Mouse (Mus musculus) frontal cortex, postnatal 25 days (tissue): ENCODE data around the gene Atp1a4.

Source experiments
- DNase-seq, 2 experiments: peaks; one replicate each; pipeline ENCODE4 v3.0.0; 2022; ENCODE audit warnings: low spot score in 2 of 2

The Atp1a4 gene

DNA sequence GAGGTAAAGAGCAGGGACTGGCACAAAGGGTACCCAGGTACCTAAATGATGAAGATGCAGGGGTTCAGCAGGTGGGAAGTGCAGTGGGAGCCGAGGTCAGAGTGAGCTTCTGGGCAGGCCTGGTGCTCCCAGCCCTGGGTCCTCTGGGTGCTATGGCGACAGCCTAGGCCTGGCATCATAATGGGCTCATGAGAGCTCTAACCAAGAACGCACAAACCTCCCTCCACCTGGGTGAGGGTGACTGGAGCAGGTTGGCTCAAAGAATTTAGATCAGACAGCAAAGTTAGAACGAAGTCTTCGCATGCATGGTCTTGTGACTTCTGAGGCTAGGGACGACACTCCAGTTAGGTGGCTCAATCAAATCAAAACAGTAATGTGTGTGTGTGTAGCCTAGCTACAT, at the start of gene Atp1a4:
TSS of gene Atp1a4 (minus strand) at position 101 of the 400 bp plus-strand sequence.
- no peak for DNase-seq

DNA sequence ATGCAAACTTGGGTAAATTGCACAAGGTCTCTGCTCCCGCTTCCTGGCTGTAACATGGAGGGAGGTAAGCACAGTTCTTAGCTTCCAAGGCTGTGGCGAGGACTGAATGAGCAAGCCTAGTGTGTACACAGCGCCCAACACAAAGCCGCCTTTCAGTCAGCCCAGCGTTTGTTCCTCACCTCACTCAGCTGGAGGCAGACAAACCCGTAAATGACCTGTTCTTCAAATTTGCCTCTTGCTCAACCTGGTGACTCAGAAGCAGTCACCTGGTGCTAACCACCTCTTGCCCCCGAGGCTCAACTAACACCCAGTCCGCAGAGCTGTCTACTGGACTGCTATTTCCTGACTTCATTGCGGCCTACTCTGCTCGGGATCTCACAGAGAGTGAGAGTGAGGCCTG, 49.7 kb upstream of the Atp1a4 start:
- DNase-seq, result no peak

DNA sequence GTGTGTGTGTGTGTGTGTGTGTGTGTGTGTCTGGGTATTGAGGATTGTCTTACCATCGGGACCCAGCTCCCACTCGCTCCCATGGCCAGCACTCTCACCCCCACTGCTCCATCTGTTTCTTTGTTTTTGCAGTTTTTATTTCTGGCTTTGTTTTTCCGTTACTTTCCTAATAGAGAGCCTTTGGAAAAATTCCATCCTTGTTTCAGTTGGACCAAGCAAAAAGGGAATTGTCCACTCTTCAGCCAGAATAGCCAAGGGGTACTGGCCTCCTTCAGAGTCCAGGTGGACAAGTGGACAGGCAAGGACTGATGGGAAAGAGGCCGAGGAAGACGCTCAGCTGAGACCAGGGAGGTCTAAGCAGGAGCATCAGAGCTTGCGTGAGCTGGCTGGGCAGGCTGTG, 48.7 kb upstream of the Atp1a4 start:
- DNase-seq, result no peak

DNA sequence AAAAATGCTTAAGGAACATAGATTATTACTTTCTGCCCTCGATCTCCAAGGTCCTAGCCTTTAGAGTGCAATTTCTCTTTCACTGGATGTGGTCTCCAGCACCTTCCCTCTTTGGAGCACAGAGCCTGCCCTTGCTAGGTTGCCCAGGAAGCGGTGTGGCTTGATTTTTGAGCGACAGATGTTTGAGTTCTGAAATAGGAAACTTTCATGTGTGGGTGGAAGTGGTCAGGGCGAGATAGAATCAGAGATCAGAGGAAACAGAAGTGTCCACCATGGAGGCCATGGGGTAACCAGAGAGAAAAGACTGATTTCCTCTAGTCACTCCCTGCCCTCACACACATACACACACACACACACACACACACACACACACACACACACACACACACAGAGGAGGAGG, 48.0 kb upstream of the Atp1a4 start:
- DNase-seq, result no peak

DNA sequence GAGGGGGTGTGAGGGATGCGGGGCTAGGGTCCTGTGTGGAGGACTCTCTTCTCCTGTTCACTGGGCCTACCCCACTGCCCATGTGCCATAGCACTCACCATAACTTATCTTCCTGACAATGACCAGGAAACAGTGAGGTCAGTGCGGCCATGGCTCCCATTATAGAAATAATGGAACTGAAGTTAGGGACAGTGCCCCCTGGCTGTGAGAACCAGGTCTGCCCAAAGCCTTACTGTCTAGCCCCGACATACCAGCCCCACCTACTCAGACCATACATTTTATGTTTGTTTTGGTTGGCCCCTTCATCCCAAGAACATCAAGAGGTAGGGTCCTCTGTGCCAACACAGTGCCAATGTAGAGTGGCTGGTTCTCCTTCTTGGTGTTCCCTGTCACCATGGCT, 47.4 kb upstream of the Atp1a4 start:
- DNase-seq, result no peak

DNA sequence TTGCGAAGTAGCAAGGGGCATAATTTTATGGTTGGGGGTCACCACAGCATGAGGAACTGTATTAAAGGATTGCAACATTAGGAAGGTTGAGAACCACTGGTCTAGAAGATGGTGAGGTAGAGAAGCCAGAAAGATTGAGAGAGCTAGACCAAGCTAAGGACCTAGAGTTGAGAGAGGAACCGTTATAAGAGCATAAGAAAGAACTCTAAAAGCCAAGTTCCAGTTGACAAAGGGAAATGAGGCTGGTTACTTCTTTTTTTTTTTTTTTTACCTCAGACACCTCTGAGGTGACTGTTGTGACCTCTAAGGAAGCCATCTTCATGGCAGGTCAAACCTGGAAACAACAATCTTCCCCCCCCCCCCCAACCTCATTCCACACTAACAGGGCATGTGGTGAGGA, 46.9 kb upstream of the Atp1a4 start:
- DNase-seq, result no peak

DNA sequence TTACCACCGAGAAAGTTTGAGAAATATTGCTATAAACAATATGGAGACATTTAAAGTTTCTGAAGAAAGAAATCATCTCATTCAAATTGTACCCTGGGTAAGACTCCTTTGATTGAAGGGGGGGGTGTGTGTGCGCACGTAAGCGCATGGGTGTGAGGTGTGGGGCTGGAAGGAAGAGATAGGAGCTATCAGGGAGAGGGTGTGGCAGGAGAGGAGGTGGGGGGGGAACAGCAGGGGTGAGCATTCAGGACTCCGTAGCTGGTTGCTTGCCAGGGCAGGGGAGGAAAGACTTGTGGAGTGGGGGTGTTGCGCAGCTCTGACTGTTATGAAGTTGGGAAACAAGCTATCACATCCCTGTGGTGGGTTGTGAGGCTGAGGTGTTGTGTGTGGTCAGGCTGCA, 46.2 kb upstream of the Atp1a4 start:
- no peak for DNase-seq

DNA sequence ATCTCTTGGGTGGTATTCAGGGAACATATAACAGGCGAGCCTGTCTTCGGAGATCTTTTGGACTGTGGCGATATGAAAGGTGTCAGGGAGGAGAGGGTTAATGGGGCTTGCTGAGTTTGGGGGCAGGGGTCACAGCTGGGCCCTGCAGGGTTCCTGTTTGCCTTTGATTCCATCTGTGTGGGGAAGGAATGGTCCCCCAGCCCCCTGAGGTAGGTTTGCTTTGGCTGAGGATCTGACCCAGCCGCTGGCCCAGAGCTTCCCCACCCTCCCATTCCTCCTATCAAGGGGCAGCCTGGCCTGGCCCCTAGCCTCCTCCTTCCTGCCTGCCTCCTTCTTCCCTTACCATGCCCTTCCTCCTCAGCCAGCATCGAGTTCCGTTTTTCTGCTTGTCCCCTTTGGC, 44.6 kb upstream of the Atp1a4 start:
- no peak for DNase-seq

DNA sequence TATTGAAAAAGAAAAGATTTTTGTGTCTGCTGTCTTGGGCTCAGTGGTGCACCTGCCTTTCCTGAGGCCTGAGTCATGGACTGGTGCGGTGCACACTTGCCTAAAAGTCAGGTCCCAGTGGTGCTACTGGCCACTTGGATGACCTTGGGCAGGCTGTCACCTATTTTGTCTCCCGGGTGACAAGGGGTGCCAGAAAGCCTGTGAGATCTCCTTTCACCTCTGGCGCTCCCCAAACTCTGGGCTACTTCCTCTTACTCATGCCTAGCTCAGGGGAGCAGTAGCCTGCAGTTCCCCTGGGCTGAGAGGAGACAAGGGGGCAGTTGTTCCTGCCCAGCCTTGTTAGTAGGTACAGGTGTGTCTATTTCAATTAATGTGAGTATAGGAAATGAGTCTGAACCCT, 44.1 kb upstream of the Atp1a4 start:
- DNase-seq, result no peak

DNA sequence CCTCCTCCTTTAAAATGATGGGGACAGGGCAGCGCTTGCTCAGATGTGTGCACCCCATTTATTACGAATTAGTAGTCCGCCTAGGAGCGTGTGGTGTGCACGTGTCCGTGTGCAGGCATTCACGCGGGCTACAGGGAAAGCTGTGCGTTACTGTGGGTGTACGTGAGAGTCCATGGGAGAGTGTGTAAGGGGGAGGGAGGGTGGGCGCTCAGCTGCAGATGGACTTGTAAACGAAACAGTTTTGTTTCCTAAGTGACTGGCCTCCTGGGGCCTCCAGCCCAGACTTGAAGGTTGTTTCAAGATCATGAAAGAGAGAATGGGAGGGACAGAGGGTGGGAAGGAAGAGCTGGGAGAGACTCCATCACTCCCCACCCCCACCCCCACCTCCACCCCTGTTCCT, 43.0 kb upstream of the Atp1a4 start:
- no peak for DNase-seq

DNA sequence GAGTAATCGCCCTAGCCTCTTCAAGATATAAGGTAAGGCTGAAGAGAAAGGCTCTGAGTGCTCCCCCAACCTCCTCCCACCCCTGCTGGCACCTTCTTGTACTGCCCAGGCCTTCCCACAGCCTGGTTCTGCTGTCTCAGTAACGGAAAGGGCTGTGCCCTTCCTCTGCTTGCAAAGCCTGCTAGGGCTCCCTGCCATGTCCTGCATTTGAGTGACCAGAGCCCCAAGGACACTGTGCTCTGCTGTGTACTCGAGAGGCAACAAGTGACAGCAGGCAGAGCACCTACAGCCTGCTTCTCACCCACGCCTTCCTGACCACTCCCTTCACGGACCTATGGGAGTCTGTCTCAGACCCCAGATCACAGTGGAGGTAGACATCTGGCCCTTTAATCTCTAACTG, 42.0 kb upstream of the Atp1a4 start:
- DNase-seq, result no peak

DNA sequence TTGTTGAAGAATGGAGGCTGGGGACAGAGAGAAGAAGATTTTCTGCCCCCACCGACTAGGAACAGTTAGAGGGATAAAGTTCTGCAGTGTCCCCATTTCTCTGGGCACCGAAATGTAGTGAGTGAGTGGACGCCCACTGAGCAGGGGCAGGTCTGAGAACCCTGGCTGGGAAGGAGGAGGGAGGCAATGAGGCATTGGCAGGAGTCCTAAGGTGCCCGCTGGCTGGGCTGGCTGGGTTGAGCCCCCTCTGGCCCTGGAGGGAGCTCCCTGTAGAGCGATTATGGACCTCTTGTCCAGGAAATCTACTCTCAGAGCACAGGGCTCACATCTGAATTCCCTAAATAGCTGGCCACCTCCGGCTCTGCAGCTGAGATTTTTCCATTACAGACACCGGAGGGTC, 41.3 kb upstream of the Atp1a4 start:
- no peak for DNase-seq

DNA sequence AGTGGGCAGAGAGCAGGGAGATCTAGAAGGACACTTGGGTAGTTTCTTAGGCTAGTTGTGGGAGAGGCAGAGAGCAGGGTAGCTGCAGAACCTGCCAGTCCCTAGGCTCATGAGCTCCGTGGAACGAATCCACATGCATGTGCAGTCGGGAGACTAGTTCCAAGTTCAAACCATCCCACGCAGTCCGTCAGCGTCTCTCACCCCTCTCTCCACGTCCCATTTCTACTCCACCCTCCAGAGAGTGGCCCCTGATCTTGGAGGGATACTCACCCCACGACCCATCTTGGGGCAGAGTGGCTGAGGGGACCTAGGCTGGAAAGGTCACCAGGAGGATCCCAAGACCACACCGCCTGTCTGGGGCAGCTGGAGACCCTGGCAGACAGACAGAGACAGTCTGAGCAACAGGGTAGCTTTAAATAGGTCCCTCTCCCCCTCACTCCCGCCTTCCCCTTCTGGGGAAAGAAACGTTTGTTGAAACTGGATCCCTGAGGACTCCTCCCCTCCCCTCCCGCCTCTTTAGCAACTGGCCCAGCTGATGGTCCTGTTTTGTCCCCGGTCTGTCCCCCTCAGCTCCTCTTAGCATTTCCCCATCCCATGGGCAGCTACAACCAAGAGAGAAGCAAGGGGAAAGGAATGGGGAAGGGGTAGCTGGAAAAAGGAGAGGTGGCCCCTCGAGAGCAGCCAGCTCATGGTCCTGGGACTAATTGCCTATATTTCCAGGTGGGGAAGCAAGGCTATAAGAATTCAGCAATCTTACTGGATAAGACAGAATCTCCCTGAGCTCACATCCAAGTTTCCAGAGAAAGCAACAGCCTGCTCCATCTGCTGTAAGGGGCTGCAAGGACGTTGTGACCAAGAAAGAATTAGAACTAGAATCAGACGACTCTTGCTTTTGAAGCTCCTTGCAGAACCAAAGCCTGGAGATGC, 39.7 kb upstream of the Atp1a4 start, which contains the start of gene Atp1a2:
TSS of gene Atp1a2 (minus strand) at position 454 of the 927 bp plus-strand sequence.
- peak in 1 of 2 experiments; percentile 57 for DNase-seq

DNA sequence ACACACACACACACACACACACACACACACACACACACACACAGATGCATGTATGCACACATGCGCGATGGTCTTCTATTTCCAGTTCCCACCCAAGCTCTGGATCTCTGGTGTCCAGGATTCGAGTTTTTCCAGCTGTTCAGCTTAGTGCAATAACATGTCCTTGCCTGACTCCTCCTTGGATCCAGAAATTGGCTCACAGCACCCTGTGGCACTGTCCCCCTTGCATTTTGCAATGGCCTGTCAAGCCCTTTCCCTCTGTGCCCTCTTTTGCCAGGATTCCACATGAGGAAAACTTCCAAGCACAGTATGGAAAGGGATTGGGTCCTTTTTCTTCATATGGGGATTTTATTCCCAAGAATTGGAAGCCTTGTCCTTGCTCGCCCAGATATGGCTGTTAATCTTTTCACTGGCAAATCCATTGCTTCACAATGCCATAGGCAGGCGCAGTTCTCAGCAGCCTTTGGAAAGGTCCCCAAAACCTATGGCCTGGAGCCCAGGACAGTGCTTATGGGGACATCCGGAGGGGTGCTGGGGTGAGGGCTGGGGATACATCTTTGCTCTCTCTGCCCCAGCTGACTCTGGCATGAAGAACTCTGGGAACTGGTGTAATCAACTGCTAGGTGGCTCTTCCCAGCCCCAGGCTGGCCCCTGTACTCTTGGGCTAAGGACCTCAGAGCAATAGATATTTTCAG, 38.7 kb upstream of the Atp1a4 start:
- DNase-seq, result no peak

DNA sequence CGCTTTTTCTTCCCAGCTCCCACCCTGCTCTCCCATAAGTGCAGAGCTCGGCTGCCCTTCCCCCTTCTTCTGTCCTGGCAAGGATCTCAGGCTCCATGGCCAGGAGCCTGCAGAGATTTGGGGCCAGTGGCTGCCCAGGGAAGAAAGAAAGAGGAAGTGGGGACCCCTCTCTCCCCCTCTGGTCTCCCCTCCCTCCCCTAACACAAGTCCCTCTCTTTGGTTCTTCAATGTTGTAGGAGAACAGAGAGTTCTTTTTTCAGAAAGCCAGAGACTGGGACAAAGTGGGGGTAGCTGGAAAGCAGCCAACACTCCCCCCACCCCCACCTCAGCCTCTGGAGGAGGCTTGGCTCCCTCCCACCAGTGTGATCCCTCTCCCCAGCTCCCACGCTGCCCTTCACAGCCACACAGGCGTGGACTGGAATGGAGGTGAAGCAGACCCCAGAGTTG, 37.6 kb upstream of the Atp1a4 start:
- no peak for DNase-seq

DNA sequence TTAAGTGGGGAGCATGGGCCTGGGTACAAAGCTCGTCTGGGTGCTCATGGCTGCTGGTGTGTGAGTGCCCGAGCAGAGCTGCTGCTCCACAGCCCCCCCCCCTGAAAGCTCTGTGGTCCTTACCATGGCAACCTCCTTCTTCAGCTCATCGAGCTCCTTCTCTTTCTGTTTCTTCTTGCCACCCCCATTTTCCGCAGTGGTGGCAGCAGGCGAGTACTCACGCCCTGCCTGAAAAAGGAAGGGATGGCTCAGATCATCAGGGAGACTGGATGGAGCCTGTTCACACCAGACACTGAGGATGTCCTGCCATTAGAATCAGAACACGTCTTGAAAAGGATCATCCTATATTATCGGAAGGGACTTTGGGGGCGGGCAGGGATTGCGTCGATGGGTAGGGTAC, 35.2 kb upstream of the Atp1a4 start:
- no peak for DNase-seq

DNA sequence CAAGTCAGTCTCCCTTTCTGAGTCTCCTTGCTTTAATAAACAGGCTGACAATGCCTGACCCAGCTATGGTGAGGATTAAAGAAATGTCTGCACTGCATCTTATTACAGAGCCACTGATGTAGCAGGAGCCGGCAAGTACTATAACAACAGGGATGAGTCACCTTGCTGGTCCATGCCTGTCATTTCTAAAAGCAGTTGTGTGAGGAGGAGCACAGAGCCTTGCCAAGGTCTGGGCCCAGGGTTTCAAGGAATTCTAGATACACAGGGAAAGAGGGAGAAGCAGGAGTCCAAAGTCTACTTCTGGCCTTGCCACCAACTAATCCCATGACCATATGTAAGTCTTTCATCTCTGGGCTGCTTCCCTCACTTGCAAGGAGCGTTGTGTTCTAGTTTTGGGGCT, 34.7 kb upstream of the Atp1a4 start:
- DNase-seq, result no peak

DNA sequence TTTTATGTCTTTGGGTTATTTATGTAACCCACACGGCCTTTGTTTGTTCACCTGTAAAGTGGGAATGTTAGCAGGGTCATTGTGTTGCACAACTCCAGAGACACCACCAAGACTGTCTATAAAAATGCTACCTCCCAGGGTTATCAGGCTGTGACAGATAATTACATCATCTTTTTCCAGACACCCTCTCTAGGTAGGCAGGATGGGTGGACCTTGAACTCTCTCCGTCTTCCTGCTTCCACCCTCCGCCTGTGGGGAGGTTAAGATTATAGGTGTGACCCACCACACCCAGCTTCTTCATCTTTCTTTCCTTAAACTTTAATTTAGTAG, 31.4 kb upstream of the Atp1a4 start:
- no peak for DNase-seq

DNA sequence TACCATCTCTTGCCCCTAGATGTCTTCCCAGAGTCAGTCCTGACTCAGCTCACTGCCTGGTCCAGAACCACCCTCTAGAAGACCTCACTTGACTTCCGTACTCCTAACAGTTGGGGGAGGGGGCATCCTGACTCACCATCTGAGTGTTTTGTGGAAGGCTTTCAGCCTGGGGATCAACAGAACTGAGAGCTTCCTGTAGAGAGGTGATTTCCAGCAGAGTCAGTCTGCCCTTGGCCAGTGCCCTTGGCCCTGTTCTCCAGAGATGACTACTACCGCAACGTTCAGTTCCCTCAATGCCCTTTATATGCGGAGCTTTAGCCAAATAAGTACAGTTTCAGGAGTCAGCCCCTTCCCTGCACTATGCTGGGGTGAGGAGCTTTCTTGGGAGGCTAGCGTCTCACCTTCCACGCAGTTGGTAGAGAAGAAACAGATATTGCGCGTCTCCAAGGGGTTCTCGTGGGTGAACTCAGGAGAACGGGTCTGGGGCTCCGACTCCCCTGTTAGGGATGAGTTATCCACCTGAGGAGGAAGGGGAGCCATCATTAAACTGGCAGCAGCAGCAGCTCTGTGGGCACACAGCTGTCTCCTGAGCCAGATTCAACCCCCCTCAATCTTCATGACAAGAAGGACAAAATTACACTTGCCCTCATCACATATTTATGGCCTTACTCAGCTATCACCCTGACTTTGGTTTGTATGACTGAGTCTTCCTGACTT, 30.8 kb upstream of the Atp1a4 start:
- DNase-seq, result no peak

DNA sequence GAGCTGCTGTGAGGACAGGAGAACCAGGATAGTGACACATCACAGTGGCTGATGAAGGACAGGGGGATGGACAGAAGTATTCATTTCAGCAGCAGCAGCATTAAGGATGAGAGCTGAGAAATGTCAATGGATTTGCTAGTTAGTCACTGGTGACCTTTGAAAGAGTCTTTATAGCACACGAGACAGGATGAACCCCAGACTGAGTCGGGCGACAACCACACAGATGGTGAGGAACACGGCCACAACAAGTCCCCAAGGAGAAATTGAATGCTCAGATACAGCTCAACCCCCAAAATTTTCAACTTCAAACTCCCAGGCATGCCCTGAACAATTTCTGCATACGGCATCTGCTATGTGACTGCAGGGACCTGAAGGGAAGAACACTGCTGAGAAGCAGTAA, 28.5 kb upstream of the Atp1a4 start:
- DNase-seq, result no peak

DNA sequence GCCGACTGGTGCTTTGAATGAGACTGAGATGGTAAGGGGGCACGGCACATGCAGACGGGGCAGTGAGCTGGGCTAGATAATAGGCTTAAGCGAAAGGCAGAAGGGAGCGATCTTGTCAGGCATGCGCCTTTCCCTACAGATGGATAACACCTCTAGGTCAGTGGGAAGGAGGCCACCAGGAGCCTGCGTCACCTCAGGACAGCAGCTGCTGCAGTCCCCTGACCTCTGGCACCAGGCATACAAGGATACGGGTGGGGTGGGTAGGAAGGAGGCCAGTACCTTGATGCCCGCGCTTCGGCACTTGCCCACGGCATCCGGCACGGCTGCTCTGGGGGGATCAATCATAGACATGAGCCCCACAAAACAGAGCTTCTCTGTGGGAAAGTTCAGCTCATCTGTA, 26.0 kb upstream of the Atp1a4 start:
- DNase-seq, result no peak

DNA sequence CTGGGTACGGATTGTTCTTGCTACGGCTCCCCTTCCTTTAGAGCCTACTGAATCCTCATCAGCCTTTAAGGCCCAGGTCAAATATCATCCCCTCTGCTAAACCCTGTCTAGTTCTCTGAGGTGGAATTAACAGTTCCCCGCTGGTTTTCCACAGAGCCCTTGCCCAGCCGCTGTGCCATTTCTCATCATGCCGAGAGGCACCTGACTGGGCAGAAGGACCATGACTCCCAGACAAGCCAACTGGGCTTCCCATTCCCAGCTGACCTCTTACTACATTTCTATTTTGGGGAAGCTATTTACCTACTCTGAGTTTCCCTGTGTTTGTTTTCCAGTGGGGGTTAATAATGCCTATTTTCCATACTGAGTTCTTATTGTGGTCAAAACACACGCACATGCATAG, 24.9 kb upstream of the Atp1a4 start:
- DNase-seq, result no peak
